Mouse (Mus musculus): Measurements from ENCODE around the gene Tbkbp1. TPM values are rescaled to one million over a fixed set of nuclear protein-coding genes. Genes with fewer than 3 reads are reported as not detected.

The Tbkbp1 gene
- total and polyA plus RNA-seq, 2 experiments, result 1.0 to 6.4 TPM

- Histone ChIP-seq H3K4me1 (ENCODE audit: control insufficient read depth, insufficient read depth, low read length) (peaks cover 2% of the 10 kb centered on the region; the same call in 1 of the 2 replicates), H3K4me3 (ENCODE audit: insufficient read depth, low read depth, low read length) (no peak overlapping the region), H3K79me2 (ENCODE audit: control insufficient read depth, insufficient read depth, low read length) (no peaks in the 10 kb centered on the region; the same call in 1 of the 2 replicates), H3K9ac (ENCODE audit: low read depth, low read length) (no peak overlapping the region), H3K27ac (replicated peaks; ENCODE audit: insufficient read depth, low read depth, low read length) (no peak overlapping the region), H3K36me3 (ENCODE audit: control insufficient read depth, insufficient read depth, low read length) (peaks cover under 1% of the 10 kb centered on the region; the same call in 1 of the 2 replicates), H3K27me3 (ENCODE audit: control insufficient read depth, insufficient read depth, low read length) (peaks cover 8% of the 10 kb centered on the region)
- WGBS, result 70% methylated on average over 10 of the region's 10 CpGs
- TF ChIP-seq CTCF (IDR thresholded peaks at IDR 0.05; ENCODE audit: low read depth, low read length), result no peak
- no peak for TF ChIP-seq POLR2A (IDR thresholded peaks at IDR 0.05; ENCODE audit: extremely low read depth, insufficient read depth, low read length)
- DNase-seq (ENCODE audit: extremely low read depth, low read depth, low spot score), result no peak
Measured at GRCm38 (mm10) chr11:97152662-97153287, 1.5 kb upstream of the Tbkbp1 start.

- no peak overlapping the region for H3K4me3 ChIP-seq (ENCODE audit: insufficient read depth, low read depth, low read length)
- no peaks in the 10 kb centered on the region for H3K36me3 ChIP-seq (ENCODE audit: control insufficient read depth, insufficient read depth, low read length)
- no peak overlapping the region for H3K9ac ChIP-seq (ENCODE audit: low read depth, low read length)
- H3K79me2 ChIP-seq (ENCODE audit: control insufficient read depth, insufficient read depth, low read length), result no peaks in the 10 kb centered on the region; the same call in 1 of the 2 replicates
- DNase-seq (ENCODE audit: extremely low read depth, low read depth, low spot score), result no peak
- TF ChIP-seq CTCF (IDR thresholded peaks at IDR 0.05; ENCODE audit: low read depth, low read length) (no peak), POLR2A (IDR thresholded peaks at IDR 0.05; ENCODE audit: extremely low read depth, insufficient read depth, low read length) (no peak)
- peaks cover 2% of the 10 kb centered on the region; the same call in 1 of the 2 replicates for H3K4me1 ChIP-seq (ENCODE audit: control insufficient read depth, insufficient read depth, low read length)
- WGBS, result 8% methylated on average over 11 of the region's 11 CpGs
- H3K27ac ChIP-seq (replicated peaks; ENCODE audit: insufficient read depth, low read depth, low read length), result no peak overlapping the region
- H3K27me3 ChIP-seq (ENCODE audit: control insufficient read depth, insufficient read depth, low read length), result peaks cover 8% of the 10 kb centered on the region
Measured at GRCm38 (mm10) chr11:97152023-97152426, 730 bp upstream of the Tbkbp1 start.

DNA sequence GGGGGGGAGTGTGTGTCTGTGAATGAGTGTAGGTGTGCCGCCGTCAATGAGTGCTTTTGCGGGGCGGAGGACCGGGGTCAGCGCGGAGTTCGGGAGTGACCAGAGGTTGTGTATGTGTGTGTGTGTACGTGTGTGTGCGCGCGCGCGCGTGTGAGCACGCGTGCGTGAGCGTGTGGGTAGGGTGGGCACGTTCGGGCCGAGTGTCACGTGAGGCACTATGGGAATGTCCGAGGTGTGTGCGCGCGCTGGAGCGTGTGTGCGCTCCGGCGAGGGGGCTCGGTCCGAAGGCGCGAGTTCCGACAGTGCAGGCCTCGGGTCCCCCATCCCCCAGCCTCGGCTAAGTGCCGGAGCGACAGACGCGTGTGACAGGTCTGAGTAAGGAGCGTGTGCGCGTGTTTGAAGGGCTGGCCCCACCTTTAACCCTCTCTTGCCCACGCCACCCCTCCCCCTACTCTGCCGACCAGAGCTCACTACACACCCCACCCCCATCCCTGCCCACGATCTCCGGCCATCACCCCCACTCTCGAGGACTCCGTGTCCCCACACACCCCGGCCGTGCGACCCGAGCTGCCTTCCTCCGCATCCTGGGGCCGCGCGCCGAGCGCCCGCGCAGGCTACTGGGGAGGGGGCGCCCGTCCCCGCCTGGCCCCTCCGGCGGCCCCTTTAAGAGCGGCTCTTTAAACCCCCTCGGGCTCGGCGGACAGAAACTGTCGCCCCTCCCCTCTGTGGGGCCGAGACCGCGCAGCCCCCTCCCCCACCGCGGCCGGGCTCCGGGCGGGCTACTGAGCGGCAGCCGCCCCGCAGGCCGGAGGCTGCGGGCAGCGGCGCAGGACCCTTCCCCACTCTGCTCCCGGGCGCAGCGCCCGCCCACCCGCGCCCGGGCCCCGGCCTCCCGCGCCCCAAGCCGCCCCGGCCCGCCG, 624 bp downstream of the Tbkbp1 start:
- peaks cover 8% of the 10 kb centered on the region for H3K27me3 ChIP-seq (ENCODE audit: control insufficient read depth, insufficient read depth, low read length)
- H3K4me1 ChIP-seq (ENCODE audit: control insufficient read depth, insufficient read depth, low read length), result peaks cover 2% of the 10 kb centered on the region; the same call in 1 of the 2 replicates
- TF ChIP-seq POLR2A (IDR thresholded peaks at IDR 0.05; ENCODE audit: extremely low read depth, insufficient read depth, low read length), result 0 out of 2 replicates have a peak, but pooled peaks have one; percentile 6
- no peak for TF ChIP-seq CTCF (IDR thresholded peaks at IDR 0.05; ENCODE audit: low read depth, low read length)
- WGBS, result 1% methylated on average over 100 of the region's 102 CpGs
- H3K4me3 ChIP-seq (ENCODE audit: insufficient read depth, low read depth, low read length), result peak overlapping the region; percentile 88
- no peaks in the 10 kb centered on the region for H3K36me3 ChIP-seq (ENCODE audit: control insufficient read depth, insufficient read depth, low read length)
- DNase-seq (ENCODE audit: extremely low read depth, low read depth, low spot score), result no peak
- peak overlapping the region; percentile 78 for H3K27ac ChIP-seq (replicated peaks; ENCODE audit: insufficient read depth, low read depth, low read length)
- H3K79me2 ChIP-seq (ENCODE audit: control insufficient read depth, insufficient read depth, low read length), result no peaks in the 10 kb centered on the region; the same call in 1 of the 2 replicates
- H3K9ac ChIP-seq (ENCODE audit: low read depth, low read length), result peak overlapping the region; percentile 78

DNA sequence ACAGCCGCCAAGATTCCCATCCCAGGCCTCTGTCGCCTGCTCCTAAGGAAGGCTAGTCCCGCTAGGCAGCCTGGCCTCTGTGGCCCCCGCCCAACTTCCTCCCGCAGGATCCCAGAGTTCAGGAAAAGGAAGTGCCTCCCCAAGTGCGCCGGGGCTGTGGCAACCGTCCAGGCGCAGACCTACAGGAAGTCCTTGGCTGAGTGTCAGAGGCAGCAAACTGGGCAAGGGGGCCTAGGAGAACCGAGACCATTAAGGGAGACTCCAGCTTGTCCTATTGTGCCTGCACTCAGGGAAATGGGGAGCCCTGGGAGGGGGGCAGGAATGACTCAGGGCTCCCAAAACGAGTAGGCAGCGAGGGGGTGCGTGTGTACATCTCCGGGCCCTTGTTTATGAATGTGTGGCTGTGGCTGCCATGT, 1.3 kb downstream of the Tbkbp1 start:
- Histone ChIP-seq H3K27me3 (ENCODE audit: control insufficient read depth, insufficient read depth, low read length) (peaks cover 8% of the 10 kb centered on the region), H3K36me3 (ENCODE audit: control insufficient read depth, insufficient read depth, low read length) (no peaks in the 10 kb centered on the region), H3K4me1 (ENCODE audit: control insufficient read depth, insufficient read depth, low read length) (peaks cover 2% of the 10 kb centered on the region; the same call in 1 of the 2 replicates), H3K79me2 (ENCODE audit: control insufficient read depth, insufficient read depth, low read length) (no peaks in the 10 kb centered on the region; the same call in 1 of the 2 replicates), H3K27ac (replicated peaks; ENCODE audit: insufficient read depth, low read depth, low read length) (peak overlapping the region; percentile 79), H3K4me3 (ENCODE audit: insufficient read depth, low read depth, low read length) (peak overlapping the region; percentile 88), H3K9ac (ENCODE audit: low read depth, low read length) (peak overlapping the region; percentile 78)
- TF ChIP-seq CTCF (IDR thresholded peaks at IDR 0.05; ENCODE audit: low read depth, low read length) (no peak), POLR2A (IDR thresholded peaks at IDR 0.05; ENCODE audit: extremely low read depth, insufficient read depth, low read length) (no peak)
- 11% methylated on average over 14 of the region's 14 CpGs for WGBS
- peak; percentile 33 for DNase-seq (ENCODE audit: extremely low read depth, low read depth, low spot score)

DNA sequence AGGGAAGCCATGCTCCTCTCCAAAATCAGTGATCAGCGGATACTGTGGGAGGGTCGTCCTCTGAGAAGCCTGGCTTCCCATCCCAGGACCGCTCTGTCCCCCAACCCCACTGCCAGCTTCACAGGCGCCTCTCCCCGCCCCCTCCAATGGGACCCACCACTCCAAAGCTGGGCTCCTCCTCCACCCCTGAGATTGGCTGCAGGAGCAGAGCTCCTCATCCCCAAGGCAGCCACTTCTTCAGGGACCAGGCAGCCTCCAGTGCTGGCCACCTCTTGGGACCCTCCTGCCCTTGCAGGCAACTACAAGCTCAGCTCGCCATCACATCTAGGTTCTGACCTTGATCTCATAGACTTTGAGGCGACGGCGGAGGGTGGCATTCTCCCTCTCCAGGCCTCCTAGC, 2.3 kb downstream of the Tbkbp1 start:
- peak overlapping the region; percentile 88 for H3K4me3 ChIP-seq (ENCODE audit: insufficient read depth, low read depth, low read length)
- peak overlapping the region; percentile 79 for H3K27ac ChIP-seq (replicated peaks; ENCODE audit: insufficient read depth, low read depth, low read length)

More for the DNA sequence above, 2.3 kb downstream of the Tbkbp1 start:
- Histone ChIP-seq H3K4me1 (ENCODE audit: control insufficient read depth, insufficient read depth, low read length) (peaks cover 2% of the 10 kb centered on the region; the same call in 1 of the 2 replicates), H3K79me2 (ENCODE audit: control insufficient read depth, insufficient read depth, low read length) (no peaks in the 10 kb centered on the region; the same call in 1 of the 2 replicates), H3K9ac (ENCODE audit: low read depth, low read length) (peak overlapping the region; percentile 56), H3K36me3 (ENCODE audit: control insufficient read depth, insufficient read depth, low read length) (no peaks in the 10 kb centered on the region), H3K27me3 (ENCODE audit: control insufficient read depth, insufficient read depth, low read length) (peaks cover 8% of the 10 kb centered on the region)
- TF ChIP-seq POLR2A (IDR thresholded peaks at IDR 0.05; ENCODE audit: extremely low read depth, insufficient read depth, low read length) (no peak), CTCF (IDR thresholded peaks at IDR 0.05; ENCODE audit: low read depth, low read length) (no peak)
- WGBS, result 54% methylated on average over 9 of the region's 9 CpGs
- DNase-seq (ENCODE audit: extremely low read depth, low read depth, low spot score), result no peak
